Mouse (Mus musculus): ENCODE results near the gene Cpm. TPM values are rescaled to one million over a fixed set of nuclear protein-coding genes. Genes with fewer than 3 reads are reported as not detected.
"Not testable (repeated sequence)": the region's sequence is repeated elsewhere in the genome, so short reads cannot be mapped to it uniquely, and the experiment has no call there.

Gene Cpm
- total RNA-seq, 2 experiments from 2014 or later: 13.2 to 14.0 TPM

DNA sequence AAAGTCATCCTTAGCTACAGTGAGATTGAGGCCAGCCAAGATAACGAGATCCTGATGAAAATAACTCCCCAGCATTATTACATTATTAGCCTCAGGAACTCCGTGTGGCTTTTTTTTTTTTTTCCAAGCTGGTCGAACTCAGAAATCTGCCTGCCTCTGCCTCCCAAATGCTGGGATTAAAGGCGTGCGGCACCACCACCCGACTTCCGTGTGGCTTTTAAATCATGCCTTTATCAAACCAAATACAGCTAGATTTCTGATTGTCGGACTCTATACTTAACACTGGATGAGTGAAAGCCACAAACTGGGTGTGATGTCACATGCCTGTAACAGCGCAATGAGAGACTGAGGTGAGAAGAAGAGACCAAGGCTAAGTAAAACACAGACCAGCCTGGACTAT lies 83.6 kb downstream of the Cpm start:
- DNase-seq (ENCODE audit: low spot score in 2 of 2): no peak

DNA sequence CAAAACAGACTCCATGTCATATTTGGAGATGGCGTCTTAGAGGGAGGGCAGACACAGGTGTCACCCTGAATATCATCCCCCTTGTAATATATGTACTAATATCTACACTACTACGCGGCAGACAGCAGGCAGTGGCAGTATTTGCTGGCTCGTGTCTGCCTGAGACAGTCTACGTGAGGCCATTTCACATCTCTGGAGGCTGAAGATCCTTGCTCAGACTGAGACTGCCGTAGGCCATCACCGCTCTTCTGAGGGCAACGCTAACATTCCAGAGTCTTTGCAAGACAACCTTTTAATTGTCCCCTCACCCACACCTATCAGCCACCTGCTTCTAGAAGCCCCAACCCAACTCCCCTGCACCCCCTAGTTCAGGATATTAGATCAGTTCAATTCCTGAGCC lies 84.2 kb downstream of the Cpm start:
- DNase-seq (ENCODE audit: low spot score in 2 of 2): no peak

DNA sequence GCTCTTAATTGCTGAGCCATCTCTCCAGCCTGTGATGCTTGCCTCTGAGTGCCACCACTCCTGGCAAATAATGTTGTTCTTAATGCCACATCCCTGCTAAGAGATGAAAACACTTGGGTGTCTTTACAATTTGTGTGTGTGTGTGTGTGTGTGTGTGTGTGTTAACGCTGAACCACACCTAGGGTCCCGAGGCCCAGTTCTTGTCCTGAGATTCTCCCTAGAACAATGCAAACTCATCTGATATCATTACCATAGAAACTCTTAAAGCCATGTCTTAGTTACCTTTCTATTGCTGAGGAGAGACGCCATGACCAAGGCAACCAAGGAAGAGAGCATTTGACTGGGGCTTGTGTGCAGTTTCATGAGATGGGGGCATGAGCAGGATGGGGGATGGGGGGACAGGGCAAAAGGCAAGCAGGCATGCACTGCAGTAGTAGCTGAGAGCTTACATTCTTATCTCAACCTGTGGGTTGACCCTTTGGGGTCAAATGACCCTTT lies 84.8 kb downstream of the Cpm start:
- DNase-seq (ENCODE audit: low spot score in 2 of 2): no peak

DNA sequence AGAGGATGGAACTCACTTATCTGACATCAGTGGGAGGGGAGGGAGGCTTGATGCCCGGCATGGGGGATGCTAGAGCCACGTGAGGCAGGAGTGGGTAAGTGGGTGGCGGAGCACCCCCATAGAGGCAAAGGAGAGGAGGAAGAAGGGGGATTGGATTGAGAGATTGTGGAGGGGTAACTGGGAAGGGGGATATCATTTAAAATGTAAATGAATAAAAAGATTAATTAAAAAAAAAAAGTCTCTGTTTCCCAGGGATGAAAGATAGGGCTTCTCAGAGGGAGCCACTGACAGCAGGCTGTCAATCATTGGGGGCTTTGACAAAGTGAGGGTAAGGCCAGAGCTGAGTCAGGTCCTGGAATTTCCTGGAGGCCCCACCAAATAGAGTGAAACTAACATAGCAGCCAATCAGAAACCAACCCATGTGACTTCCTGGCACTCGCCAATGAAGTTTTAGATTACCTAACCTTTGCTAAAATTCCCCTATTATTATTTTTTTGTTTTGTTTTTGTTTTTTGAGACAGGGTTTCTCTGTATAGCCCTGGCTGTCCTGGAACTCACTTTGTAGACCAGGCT lies 85.7 kb downstream of the Cpm start:
- DNase-seq (ENCODE audit: low spot score in 2 of 2): no peak

DNA sequence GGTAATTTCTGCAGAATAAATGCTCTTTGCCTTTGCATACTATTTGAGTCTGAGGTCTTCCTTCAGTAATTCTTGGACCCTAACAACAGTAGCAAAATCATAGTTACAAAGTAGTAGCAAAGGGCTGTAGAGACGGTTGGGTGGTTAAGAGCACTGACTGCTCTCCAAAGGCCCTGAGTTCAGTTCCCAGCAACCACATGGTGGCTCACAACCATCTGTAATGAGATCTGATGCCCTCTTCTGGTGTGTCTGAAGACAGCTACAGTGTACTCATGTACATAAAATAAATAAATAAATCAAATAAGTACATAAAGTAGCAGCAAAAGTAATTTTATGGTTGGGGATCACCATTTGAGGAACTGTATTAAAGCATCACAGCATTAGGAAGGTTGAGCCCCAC lies 86.4 kb downstream of the Cpm start:
- DNase-seq (ENCODE audit: low spot score in 2 of 2): not testable (repeated sequence)

DNA sequence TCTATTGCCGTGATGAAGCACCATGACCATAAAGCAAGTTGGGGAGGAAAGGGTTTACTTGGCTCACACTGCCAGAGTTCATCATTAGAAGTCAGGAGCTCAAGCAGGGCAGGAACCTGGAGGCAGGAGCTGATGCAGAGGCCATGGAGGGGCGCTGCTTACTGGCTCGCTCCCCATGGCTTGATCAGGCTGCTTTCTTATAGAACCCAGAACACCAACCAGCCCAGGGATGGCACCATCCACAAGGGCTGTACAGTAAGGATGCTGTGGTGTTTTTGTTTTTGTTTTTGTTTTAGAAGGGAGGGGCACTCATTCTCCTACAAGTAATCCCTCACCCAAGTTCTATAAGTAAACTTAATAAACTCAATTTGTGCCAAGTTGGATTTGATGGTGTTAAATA lies 87.4 kb downstream of the Cpm start:
- DNase-seq (ENCODE audit: low spot score in 2 of 2): no peak

DNA sequence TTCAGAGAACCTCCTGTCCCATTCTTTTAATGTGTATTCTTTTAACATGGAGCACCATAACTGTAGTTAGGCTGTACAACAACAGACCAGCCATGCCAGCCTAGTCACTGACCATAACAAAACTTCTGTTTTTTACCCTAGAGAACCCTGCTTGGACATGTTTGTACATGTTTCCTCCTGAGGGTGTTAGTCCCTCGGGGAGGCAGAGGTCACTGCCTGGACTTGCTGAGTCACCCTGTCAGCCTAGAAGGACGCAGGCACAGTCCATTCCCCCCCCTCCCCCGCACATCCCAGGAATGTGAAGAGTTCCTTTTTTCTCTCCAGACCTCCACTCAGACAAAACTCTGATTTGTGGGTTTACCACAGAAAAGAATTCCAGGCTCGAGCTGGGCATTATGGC lies 88.3 kb downstream of the Cpm start:
- no peak for DNase-seq (ENCODE audit: low spot score in 2 of 2)

DNA sequence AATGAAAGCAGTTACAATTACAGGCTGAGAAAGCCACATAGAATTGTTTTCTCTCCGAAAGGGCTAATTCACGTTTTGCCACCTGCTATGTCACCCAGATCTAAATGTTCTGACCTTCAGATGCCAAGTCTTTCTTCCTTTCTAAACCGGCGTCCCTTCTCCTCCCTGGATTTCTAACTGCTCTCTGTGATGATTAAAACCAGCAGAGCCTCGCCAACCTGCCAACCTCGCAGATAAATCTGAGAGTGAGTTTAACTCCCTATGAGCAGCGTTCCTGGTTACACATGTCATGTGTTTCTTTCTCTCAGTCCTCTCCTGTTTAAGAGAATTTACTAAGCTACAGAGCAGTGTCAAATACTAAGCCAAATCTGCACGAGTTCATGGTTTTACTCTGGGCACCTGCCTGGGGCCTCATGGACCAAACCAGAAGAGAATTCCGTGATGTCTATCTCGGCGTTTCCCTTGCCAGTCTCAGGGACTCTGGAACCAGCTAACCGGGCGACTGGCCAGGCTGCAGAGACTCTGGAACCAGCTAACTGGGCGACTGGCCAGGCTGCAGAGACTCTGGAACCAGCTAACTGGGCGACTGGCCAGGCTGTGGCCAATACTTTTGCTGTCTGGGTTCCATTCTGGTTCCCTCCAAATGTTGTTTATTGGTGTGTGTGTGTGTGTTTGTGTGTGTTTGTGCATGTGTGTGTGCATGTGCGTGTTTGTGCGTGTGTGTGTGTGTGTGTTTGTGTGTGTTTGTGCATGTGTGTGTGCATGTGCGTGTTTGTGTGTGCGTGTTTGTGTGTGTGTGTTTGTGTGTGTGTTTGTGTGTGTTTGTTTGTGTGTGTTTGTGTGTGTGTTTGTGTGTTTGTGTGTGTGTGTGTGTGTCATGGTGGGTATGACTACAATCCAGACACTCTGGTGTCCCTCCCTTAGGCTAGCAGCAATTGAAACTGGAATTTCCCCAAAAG lies 89.1 kb downstream of the Cpm start:
- peak in 1 of 2 experiments; percentile 23 for DNase-seq (ENCODE audit: low spot score in 2 of 2)

DNA sequence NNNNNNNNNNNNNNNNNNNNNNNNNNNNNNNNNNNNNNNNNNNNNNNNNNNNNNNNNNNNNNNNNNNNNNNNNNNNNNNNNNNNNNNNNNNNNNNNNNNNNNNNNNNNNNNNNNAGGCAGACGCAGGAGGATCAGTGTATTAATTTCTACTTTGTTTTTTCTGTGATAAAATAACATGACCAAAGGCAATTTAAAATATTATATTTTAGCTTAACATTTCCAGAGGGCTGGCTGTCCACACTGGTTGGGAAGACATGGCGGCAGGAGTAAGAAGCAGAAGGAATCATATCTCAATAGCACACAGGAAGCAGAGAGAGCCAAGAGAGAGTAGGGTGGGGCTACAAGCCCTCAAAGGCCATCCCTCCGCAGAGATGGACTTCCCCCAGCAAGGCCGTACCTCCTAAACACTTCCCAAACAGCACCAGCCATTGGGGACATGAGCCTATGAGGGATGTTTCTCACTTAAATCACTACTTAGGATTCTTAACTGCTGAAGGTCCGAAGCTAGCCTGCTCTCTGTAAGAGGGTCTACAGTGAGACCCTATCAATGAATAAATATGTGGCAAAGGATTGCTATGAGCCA lies 94.9 kb downstream of the Cpm start:
- DNase-seq (ENCODE audit: low spot score in 2 of 2): no peak

DNA sequence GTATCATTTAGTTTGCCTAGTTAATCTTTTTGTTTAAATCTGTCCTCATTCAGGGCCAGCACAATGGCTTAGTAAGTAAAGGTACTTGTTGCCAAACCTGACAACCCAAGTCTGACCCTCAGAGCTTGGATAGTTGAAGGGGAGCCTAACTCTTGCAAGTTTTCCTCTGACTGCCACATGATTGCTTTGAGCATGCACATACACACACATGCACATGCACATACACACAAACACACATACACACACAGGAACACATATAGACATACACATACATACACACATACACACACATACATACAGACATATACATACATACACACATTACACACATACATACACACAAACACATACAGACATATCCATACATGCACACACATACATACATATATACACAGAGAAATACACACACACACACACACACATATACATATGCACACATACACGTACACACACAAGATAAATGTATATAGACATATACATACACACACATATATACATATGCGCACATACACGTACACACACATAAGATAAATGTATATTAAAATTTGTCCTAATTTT lies 95.6 kb downstream of the Cpm start:
- DNase-seq (ENCODE audit: low spot score in 2 of 2): no peak

DNA sequence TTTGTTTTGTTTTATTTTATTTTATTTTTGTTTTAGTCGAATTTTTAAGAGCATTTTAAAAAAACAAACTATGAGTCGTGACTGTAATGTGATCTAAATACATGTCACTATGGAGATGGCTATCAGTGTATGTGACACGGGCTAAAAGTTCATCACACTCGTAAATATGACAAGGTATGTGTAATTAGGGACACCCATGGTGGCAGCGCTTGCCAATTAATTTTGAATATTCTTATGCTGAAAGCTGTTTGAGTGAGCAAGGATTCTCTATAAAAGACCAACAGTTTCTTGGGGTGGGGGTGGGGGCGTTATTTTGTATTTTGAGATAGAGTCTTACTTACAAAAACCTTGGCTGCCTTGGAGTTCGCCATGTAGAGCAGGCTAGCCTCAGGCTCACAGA lies 96.4 kb downstream of the Cpm start:
- no peak for DNase-seq (ENCODE audit: low spot score in 2 of 2)

DNA sequence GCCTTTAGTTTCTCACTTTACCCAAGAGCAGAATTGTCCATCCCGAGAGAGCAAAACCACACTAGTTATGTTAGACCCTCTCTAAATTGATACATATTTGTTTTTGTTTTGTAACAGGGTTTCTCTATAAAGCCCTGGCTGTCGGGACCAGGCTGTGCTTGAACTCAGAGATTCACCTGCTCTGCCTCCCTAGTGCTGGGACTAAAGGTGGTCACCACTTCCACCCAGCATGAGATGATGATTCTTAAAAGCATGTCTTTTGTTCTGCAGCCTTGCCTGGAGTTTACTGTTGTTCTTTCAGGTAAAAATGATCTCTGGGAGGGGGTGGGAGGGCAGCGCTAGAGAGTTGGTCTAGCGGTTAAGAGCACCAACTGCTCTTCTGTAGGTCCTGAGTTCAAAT lies 97.0 kb downstream of the Cpm start:
- no peak for DNase-seq (ENCODE audit: low spot score in 2 of 2)

DNA sequence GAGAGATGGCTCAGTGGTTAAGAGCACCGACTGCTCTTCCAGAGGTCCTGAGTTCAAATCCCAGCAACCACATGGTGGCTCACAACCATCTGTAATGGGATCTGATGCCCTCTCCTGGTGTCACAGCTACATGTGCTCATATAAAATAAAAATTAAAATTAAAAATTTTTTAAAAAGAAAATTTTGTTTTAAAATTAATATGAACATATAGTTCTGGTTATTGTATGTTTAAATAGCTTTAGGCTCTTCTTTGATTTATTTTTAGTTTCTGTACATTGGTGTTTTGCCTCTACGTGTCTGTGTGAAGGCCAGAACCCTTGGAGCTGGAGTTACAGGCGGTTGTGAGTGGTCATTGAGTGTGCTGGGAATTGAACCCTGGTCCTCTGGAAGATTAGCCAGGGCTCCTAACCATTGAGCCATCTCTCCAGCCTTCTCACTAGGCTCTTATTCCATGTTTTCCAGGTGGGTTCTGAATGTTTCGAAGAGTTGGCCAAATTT lies 97.6 kb downstream of the Cpm start:
- no peak for DNase-seq (ENCODE audit: low spot score in 2 of 2)

DNA sequence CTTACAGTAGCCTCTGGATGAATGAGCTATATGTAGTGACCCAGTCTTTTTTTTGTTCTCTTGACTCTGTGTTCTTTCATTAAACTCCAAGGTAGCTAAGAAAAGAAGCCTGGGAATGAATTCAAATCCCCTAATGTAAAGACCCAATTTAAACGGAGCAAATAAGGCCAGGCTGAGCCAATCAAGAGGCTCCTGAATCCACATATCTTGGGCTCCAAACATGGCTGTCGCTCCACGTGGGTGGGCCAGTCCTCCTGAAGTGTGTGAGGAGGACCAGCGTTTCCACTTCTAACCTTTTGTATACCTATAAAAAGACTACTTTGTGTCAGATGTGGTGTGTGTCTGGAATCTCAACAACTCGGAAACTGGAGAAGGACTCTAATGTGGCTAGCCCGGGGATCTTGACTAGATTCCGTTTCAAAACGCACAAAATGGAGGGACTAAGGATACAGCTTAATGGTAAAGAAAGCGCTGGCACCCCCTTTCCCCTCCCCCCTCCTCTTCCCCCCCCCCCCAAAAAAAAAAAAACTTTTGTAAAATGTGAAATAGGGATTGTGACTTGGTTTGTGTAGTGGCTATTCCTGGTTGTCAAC lies 98.3 kb downstream of the Cpm start:
- no peak for DNase-seq (ENCODE audit: low spot score in 2 of 2)

DNA sequence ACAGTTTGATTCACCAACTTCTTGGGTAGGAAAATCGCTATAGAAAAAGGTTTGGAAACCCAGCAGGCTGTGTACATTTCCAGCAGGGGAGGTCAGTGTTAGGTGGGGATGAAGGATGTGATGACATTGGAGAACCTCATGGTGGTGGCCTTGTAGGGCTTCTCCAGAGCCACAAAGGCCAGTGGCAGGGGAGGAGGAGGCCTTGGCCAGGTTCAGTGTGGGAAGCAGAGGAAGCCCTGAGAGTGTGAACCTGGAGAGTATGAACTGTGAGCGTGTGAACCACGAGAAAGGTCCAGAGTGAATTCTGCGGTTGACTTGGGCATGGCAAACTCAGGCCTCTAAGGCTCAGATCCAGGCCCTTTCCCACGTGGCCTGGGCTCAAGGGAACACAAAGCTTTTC lies 99.3 kb downstream of the Cpm start:
- DNase-seq (ENCODE audit: low spot score in 2 of 2): no peak

DNA sequence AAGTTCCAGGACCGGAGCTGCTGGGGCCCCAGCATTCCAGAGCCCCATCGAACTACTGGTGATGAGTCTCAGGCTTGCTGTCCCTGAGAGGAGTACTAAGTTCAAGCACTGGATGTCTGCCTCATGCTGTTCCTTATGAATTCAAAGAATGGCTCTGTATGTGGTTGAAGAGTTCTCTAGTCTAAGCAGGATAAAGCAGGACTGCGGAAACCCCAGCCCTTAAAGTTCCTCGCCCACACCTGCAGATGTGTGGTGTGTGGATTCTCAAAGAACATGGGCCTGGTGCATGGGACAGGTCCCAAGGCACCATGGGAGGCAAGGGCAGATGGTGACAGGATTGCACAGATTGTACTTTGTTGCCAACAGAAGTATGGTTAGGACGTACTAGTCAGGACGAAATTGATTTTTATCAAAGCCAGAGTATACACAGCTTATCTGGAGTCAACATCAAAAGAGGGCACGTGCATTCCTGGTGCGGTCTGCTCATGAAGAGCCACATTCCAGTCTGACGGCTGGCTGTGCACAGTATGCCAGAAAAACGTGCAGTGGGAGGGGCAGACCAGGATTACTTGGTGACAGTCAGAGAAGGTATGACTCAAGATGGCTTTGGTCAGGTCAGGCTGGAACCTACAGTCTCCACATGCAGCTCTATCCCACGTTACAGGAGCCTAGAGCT lies 100.0 kb downstream of the Cpm start:
- no peak for DNase-seq (ENCODE audit: low spot score in 2 of 2)

DNA sequence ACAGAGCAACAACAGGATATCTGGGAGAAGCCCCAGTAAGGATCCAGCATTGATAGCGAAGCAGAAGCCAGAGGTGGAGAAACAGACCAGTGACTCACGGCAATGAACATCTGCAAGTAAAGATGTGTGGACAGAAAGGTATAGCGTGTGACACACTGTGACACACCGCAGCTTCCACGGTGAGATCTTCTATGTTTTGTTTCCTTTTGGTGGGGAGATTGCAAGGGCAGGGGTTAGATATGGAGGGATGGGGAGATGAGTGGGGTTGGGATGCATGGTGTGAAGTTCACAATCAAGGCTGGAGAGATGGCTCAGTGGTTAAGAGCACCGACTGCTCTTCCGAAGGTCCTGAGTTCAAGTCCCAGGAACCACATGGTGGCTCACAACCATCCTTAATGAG lies 100.8 kb downstream of the Cpm start:
- no peak for DNase-seq (ENCODE audit: low spot score in 2 of 2)

DNA sequence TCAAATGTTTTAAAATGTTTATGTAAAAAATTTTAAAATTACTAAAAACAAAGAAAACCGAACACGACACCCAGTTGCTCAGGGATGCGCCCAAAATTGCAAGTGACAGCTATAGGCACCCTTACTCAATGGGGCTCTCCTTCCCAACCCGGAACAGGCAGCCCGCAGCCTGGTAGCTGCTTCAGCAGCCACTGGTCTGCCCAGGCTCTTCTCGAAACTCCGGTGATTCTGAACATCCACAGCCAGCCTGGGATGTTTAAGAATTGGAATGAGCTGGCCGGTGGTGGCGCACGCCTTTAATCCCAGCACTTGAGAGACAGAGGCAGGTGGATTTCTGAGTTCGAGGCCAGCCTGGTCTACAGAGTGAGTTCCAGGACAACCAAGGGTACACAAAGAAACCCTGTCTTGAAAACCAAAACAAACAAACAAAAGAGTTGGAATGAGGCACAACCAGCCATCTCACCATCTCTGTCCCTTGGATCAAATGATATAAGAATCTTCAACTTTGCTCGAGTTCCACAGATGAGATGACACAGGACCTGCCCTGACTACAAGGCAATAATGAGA lies 101.4 kb downstream of the Cpm start:
- DNase-seq (ENCODE audit: low spot score in 2 of 2): no peak

DNA sequence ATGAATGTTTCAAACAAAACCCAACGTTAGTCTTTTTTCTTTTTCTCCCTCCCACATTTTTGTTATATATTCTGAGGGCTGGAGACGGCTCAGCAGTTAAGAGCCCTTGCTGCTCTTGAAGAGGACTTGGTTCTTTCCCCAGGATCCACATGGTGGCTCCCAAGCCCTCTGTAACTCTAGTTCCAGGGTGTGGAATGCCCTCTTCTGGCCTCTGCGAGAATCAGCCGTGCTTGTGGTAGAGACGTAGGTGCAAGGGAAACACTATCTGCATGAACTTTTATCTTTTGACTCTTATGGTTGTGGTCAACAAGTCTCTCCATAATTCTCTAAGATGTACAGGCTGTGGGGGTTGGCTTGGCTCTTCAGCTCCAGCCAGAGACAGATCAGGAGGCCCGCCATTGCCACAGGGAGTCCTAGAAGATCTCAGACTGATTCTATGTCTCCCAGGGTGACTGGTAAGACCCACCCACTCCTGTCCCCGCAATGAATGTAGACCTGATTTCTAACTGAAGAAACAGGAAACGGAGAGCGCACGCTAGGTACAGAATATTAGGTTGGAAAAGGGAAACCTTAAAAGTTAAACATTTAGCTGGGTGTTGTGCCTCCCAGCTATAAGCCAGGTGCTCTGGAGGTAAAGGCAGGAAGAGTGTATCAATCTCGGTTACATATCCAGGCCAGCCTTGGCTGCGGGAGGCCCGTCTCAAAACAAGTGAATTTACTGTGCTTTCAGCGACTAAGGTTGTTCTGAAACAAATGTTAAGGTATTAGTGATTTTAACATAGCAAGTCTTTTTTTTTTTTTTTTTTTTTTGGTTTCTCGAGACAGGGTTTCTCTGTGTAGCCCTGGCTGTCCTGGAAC lies 102.2 kb downstream of the Cpm start:
- DNase-seq (ENCODE audit: low spot score in 2 of 2): peak in 1 of 2 experiments; percentile 40
